Mouse (Mus musculus) lung, adult 18-20 months (tissue): ENCODE results near the gene Trpv4.

Experiments
- DNase-seq, 2 experiments: peaks; one replicate each; pipeline ENCODE4 v3.0.0; 2022; ENCODE audit warnings: mixed read lengths in 2 of 2

Gene Trpv4

GRCm38 (mm10) chr5:114617809-114618208, 40.4 kb downstream of the Trpv4 start:
- DNase-seq: no peak

GRCm38 (mm10) chr5:114616336-114617061, 41.7 kb downstream of the Trpv4 start:
- DNase-seq: no peak

- DNase-seq: no peak
Observed at GRCm38 (mm10) chr5:114614863-114615262, 43.4 kb downstream of the Trpv4 start.

GRCm38 (mm10) chr5:114611968-114612608, 46.1 kb downstream of the Trpv4 start:
- no peak for DNase-seq

- DNase-seq: no peak
Observed at GRCm38 (mm10) chr5:114611256-114611655, 47.0 kb downstream of the Trpv4 start.

GRCm38 (mm10) chr5:114608516-114608915, 49.7 kb downstream of the Trpv4 start:
- peak; percentile 57 to 73 for DNase-seq

GRCm38 (mm10) chr5:114607651-114608050, 50.6 kb downstream of the Trpv4 start:
- peak; percentile 71 to 74 for DNase-seq

GRCm38 (mm10) chr5:114605981-114606380, 52.2 kb downstream of the Trpv4 start:
- no peak for DNase-seq

- DNase-seq: no peak
Observed at GRCm38 (mm10) chr5:114604781-114605290, 53.4 kb downstream of the Trpv4 start.

- DNase-seq: no peak
Observed at GRCm38 (mm10) chr5:114603975-114604374, 54.2 kb downstream of the Trpv4 start.

- no peak for DNase-seq
Observed at GRCm38 (mm10) chr5:114602012-114602411, 56.2 kb downstream of the Trpv4 start.

- no peak for DNase-seq
Observed at GRCm38 (mm10) chr5:114597652-114598051, 60.6 kb downstream of the Trpv4 start.

- no peak for DNase-seq
Observed at GRCm38 (mm10) chr5:114597222-114597621, 61.0 kb downstream of the Trpv4 start.

- DNase-seq: peak in 1 of 2 experiments; percentile 32
Observed at GRCm38 (mm10) chr5:114596604-114597003, 61.6 kb downstream of the Trpv4 start.

- peak; percentile 40 to 70 for DNase-seq
Observed at GRCm38 (mm10) chr5:114594741-114595241, 63.4 kb downstream of the Trpv4 start.

- DNase-seq: no peak
Observed at GRCm38 (mm10) chr5:114593949-114594348, 64.3 kb downstream of the Trpv4 start.

GRCm38 (mm10) chr5:114593161-114593821, 64.9 kb downstream of the Trpv4 start:
- DNase-seq: no peak

GRCm38 (mm10) chr5:114592463-114593160, 65.6 kb downstream of the Trpv4 start:
- no peak for DNase-seq

- no peak for DNase-seq
Observed at GRCm38 (mm10) chr5:114591151-114591561, 67.1 kb downstream of the Trpv4 start.

GRCm38 (mm10) chr5:114590043-114590913, 67.9 kb downstream of the Trpv4 start:
- no peak for DNase-seq

- no peak for DNase-seq
Observed at GRCm38 (mm10) chr5:114589454-114589853, 68.8 kb downstream of the Trpv4 start.

- DNase-seq: no peak
Observed at GRCm38 (mm10) chr5:114589026-114589425, 69.2 kb downstream of the Trpv4 start.
